Mouse (Mus musculus) effector memory CD4-positive, alpha-beta T cell, adult 7 months (primary cell): ENCODE data around the gene Mgst2. TPM values are rescaled to one million over a fixed set of nuclear protein-coding genes. Genes with fewer than 3 reads are reported as not detected.

Source experiments
- polyA plus RNA-seq: library from polyadenylated mRNA; unstranded; fragments of 100-300 nt; shearing (Covaris generic); gene quantifications from one replicate; pipeline ENCODE4 v1.2.1, GENCODE M21; 2017

The Mgst2 gene
- polyA plus RNA-seq: 25.3 TPM

GRCm38 (mm10) chr3:51660060-51660459 is at the start of gene Mgst2:
Gene Mgst2, plus strand, starts transcription at chr3:51660360.

Other genes with a start within 250 kb of the Mgst2 start
- 104 TPM for gene Naa15, start 245.2 kb upstream of the Mgst2 start, polyA plus RNA-seq
- gene Rab33b, start 176.4 kb upstream of the Mgst2 start, polyA plus RNA-seq: 32.4 TPM
- 9.6 TPM for gene Setd7, start 99.5 kb upstream of the Mgst2 start, polyA plus RNA-seq